In the genomic region with DNA sequence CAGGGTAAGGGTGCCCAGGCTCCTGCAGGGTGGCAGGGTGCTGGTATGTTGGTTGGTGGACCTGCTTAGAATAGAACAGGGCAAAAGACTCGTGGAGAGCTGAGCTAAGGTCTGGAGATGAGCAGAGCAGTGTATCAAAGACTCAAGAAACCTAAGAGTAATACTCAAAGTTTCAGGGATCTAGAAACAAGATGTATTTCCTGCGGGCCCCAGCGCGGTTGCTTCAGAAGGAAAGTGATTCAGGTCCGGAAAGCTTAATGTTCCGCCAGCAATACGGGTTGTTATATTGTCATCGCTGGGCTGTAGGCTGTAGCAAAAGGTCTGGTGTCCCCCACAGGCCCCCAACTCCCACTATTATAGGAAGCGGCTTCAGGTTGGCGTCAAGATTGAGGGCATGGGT, we compare ENCODE assay signal across 20 mouse cellular contexts. TPM values are rescaled to one million over a fixed set of nuclear protein-coding genes. Genes with fewer than 3 reads are reported as not detected.
DNase-seq lines count a peak whose midpoint lies in the region; ATAC-seq and TF ChIP-seq lines count a peak whose summit lies in the region.
"Had no signal": no experiment of that assay in that cellular context is flagged by ENCODE, and none has a peak within 500 bp of the region (broad histone marks: within the 10 kb centered on the region; RNA-seq: fewer than 3 reads in every experiment).

No protein-coding gene starts in this region.

- TF ChIP-seq POLR2A in kidney, adult 2 months (IDR thresholded peaks at IDR 0.05; ENCODE audit: low read depth, low read length) = no peak

- H3K27ac ChIP-seq in limb, embryonic 13.5 days = no peak overlapping the region
- no peak overlapping the region for H3K27ac ChIP-seq in limb, embryonic 10.5 days
- no peak overlapping the region for H3K27ac ChIP-seq in embryonic facial prominence, embryonic 12.5 days
- no peak overlapping the region for H3K27ac ChIP-seq in embryonic facial prominence, embryonic 15.5 days (replicated peaks)
- H3K27ac ChIP-seq in hindbrain, embryonic 14.5 days = no peak overlapping the region
- H3K27ac ChIP-seq in kidney, adult 2 months (ENCODE audit: insufficient read depth, low read depth, low read length) = no peak overlapping the region
- H3K27ac ChIP-seq: forebrain, embryonic 13.5 days; forebrain, embryonic 15.5 days had no signal

- no peak for ATAC-seq in limb, embryonic 13.5 days (ENCODE audit: low FRiP score, low read depth)
- ATAC-seq in embryonic facial prominence, embryonic 12.5 days (ENCODE audit: insufficient number of reproducible peaks, insufficient read depth, low FRiP score, low TSS enrichment) = no peak
- no peak for ATAC-seq in embryonic facial prominence, embryonic 15.5 days (ENCODE audit: insufficient number of reproducible peaks, low FRiP score, low TSS enrichment, low read depth)
- ATAC-seq in hindbrain, embryonic 14.5 days (ENCODE audit: low FRiP score) = no peak
- ATAC-seq: CD4-positive, CD25-positive, alpha-beta regulatory T cell, adult 4 months; forebrain, embryonic 13.5 days; forebrain, embryonic 15.5 days had no signal

- DNase-seq in limb, embryonic 10.5 days (ENCODE audit: low spot score) = no peak
- no peak for DNase-seq in adrenal gland, adult 18-20 months (ENCODE audit: low spot score in 2 of 2)
- DNase-seq in hindbrain, embryonic 14.5 days (ENCODE audit: low spot score) = no peak
- DNase-seq in kidney, adult 2 months = no peak
- DNase-seq: adrenal gland, adult 8-10 months; B cell, adult 2 months; cerebellum, adult 11-12 months; cerebellum, adult 9-10 months had no signal

- no peaks in the 10 kb centered on the region for H3K9me3 ChIP-seq in limb, embryonic 13.5 days
- H3K9me3 ChIP-seq in limb, embryonic 10.5 days (replicated peaks) = no peaks in the 10 kb centered on the region
- no peaks in the 10 kb centered on the region for H3K9me3 ChIP-seq in E14TG2a.4 (ENCODE audit: low read length)
- no peaks in the 10 kb centered on the region for H3K9me3 ChIP-seq in embryonic facial prominence, embryonic 12.5 days
- no peaks in the 10 kb centered on the region for H3K9me3 ChIP-seq in embryonic facial prominence, embryonic 15.5 days (replicated peaks)
- no peaks in the 10 kb centered on the region for H3K9me3 ChIP-seq in hindbrain, embryonic 14.5 days (ENCODE audit: control insufficient read depth, low read length)
- H3K9me3 ChIP-seq: forebrain, embryonic 13.5 days; forebrain, embryonic 15.5 days had no signal

- no peak for TF ChIP-seq CTCF in E14TG2a.4 (conservative IDR thresholded peaks at IDR 0.05; ENCODE audit: low read length)
- no peak for TF ChIP-seq CTCF in kidney, adult 2 months (conservative IDR thresholded peaks at IDR 0.05; ENCODE audit: insufficient read depth, insufficient read length, low read depth, low read length)

- peak overlapping the region; percentile 29; the same call in 1 of the 2 replicates for H3K4me3 ChIP-seq in limb, embryonic 13.5 days
- no peak overlapping the region for H3K4me3 ChIP-seq in limb, embryonic 10.5 days
- peak overlapping the region; percentile 55; the same call in 1 of the 2 replicates for H3K4me3 ChIP-seq in E14TG2a.4 (replicated peaks; ENCODE audit: low read length)
- H3K4me3 ChIP-seq in embryonic facial prominence, embryonic 12.5 days = no peak overlapping the region
- H3K4me3 ChIP-seq in embryonic facial prominence, embryonic 15.5 days (replicated peaks) = no peak overlapping the region
- no peak overlapping the region for H3K4me3 ChIP-seq in hindbrain, embryonic 14.5 days (replicated peaks; ENCODE audit: low read length)
- H3K4me3 ChIP-seq in kidney, adult 2 months (ENCODE audit: insufficient read depth, low read depth, low read length) = no peak overlapping the region
- H3K4me3 ChIP-seq: forebrain, embryonic 15.5 days had no signal

- H3K36me3 ChIP-seq in limb, embryonic 13.5 days = no peaks in the 10 kb centered on the region
- no peaks in the 10 kb centered on the region for H3K36me3 ChIP-seq in limb, embryonic 10.5 days
- no peaks in the 10 kb centered on the region for H3K36me3 ChIP-seq in E14TG2a.4 (ENCODE audit: insufficient read depth, low read length)
- no peaks in the 10 kb centered on the region for H3K36me3 ChIP-seq in embryonic facial prominence, embryonic 12.5 days
- H3K36me3 ChIP-seq in embryonic facial prominence, embryonic 15.5 days = no peaks in the 10 kb centered on the region
- no peaks in the 10 kb centered on the region for H3K36me3 ChIP-seq in hindbrain, embryonic 14.5 days (replicated peaks; ENCODE audit: control insufficient read depth, insufficient read depth)
- no peaks in the 10 kb centered on the region for H3K36me3 ChIP-seq in kidney, adult 2 months (ENCODE audit: control insufficient read depth, insufficient read depth, low read length)
- H3K36me3 ChIP-seq: forebrain, embryonic 15.5 days had no signal

- 18% methylated on average over 10 of the region's 10 CpGs for WGBS in limb, embryonic 13.5 days
- 14% methylated on average over 10 of the region's 10 CpGs for WGBS in limb, embryonic 10.5 days
- 11% methylated on average over 10 of the region's 10 CpGs for WGBS in embryonic facial prominence, embryonic 12.5 days
- 24% methylated on average over 10 of the region's 10 CpGs for WGBS in embryonic facial prominence, embryonic 15.5 days
- WGBS in hindbrain, embryonic 14.5 days = 12% methylated on average over 10 of the region's 10 CpGs
- WGBS in kidney, adult 2 months = 20% methylated on average over 10 of the region's 10 CpGs

- H3K27me3 ChIP-seq in limb, embryonic 13.5 days = peaks cover 100% of the 10 kb centered on the region
- H3K27me3 ChIP-seq in limb, embryonic 10.5 days (ENCODE audit: low read depth, poor library complexity, severe bottlenecking) = peaks cover 100% of the 10 kb centered on the region
- H3K27me3 ChIP-seq in E14TG2a.4 (ENCODE audit: insufficient read depth, low read length) = peaks cover 98% of the 10 kb centered on the region
- peaks cover 95% of the 10 kb centered on the region for H3K27me3 ChIP-seq in embryonic facial prominence, embryonic 12.5 days
- peaks cover 98% of the 10 kb centered on the region for H3K27me3 ChIP-seq in embryonic facial prominence, embryonic 15.5 days
- H3K27me3 ChIP-seq in hindbrain, embryonic 14.5 days (ENCODE audit: control insufficient read depth, insufficient read depth, low read length) = peaks cover 99% of the 10 kb centered on the region
- H3K27me3 ChIP-seq in kidney, adult 2 months (replicated peaks; ENCODE audit: control insufficient read depth, insufficient read depth, low read length) = peaks cover 13% of the 10 kb centered on the region

- H3K4me2 ChIP-seq in limb, embryonic 13.5 days (replicated peaks) = no peak overlapping the region
- peak overlapping the region; percentile 41 for H3K4me2 ChIP-seq in embryonic facial prominence, embryonic 12.5 days (replicated peaks)
- 0 out of 2 replicates have a peak overlapping the region, but pooled peaks have one; percentile 41 for H3K4me2 ChIP-seq in embryonic facial prominence, embryonic 15.5 days (replicated peaks)
- H3K4me2 ChIP-seq in hindbrain, embryonic 14.5 days (replicated peaks) = no peak overlapping the region
- H3K4me2 ChIP-seq: forebrain, embryonic 13.5 days; forebrain, embryonic 15.5 days had no signal

- H3K9ac ChIP-seq in limb, embryonic 13.5 days = no peak overlapping the region
- H3K9ac ChIP-seq in embryonic facial prominence, embryonic 12.5 days = no peak overlapping the region
- H3K9ac ChIP-seq in embryonic facial prominence, embryonic 15.5 days = no peak overlapping the region
- no peak overlapping the region for H3K9ac ChIP-seq in hindbrain, embryonic 14.5 days
- H3K9ac ChIP-seq: forebrain, embryonic 13.5 days; forebrain, embryonic 15.5 days had no signal

- H3K4me1 ChIP-seq in limb, embryonic 13.5 days = peaks cover 53% of the 10 kb centered on the region
- peaks cover 59% of the 10 kb centered on the region for H3K4me1 ChIP-seq in limb, embryonic 10.5 days
- peaks cover 47% of the 10 kb centered on the region for H3K4me1 ChIP-seq in E14TG2a.4 (replicated peaks; ENCODE audit: low read depth, low read length)
- H3K4me1 ChIP-seq in embryonic facial prominence, embryonic 12.5 days = peaks cover 53% of the 10 kb centered on the region
- peaks cover 35% of the 10 kb centered on the region for H3K4me1 ChIP-seq in embryonic facial prominence, embryonic 15.5 days
- peaks cover 18% of the 10 kb centered on the region; the same call in 1 of the 2 replicates for H3K4me1 ChIP-seq in hindbrain, embryonic 14.5 days (replicated peaks; ENCODE audit: control insufficient read depth, insufficient read depth, low read length)
- H3K4me1 ChIP-seq in kidney, adult 2 months (ENCODE audit: control insufficient read depth, insufficient read depth, low read length) = 0 out of 2 replicates have a peak, but pooled peaks cover 3% of the 10 kb centered on the region

RNA-seq across cellular contexts. Expression of gene Dlx4, which starts 3.8 kb away (rescaled TPM):
- 2.2 and 2.7 TPM in 2 replicates for polyA plus RNA-seq in limb, embryonic 13.5 days (2015; fragmentation: Nextera tagmentation; extraction: Ambion mirVana)
- polyA plus RNA-seq in limb, embryonic 10.5 days (2016; fragmentation: Nextera tagmentation; extraction: Ambion mirVana) = 0.85 and 1.9 TPM in 2 replicates
- 4.9 and 5.7 TPM in 2 replicates for polyA plus RNA-seq in embryonic facial prominence, embryonic 12.5 days (2016; fragmentation: Nextera tagmentation; extraction: Ambion mirVana)
- 5.7 and 6.5 TPM in 2 replicates for polyA plus RNA-seq in embryonic facial prominence, embryonic 15.5 days (2015; fragmentation: Nextera tagmentation; extraction: Ambion mirVana)
- total RNA-seq in adrenal gland, adult 18-20 months (2021) = not detected
- polyA plus RNA-seq in hindbrain, embryonic 14.5 days (2014; fragmentation: Nextera tagmentation; extraction: Ambion mirVana) = not detected in 2 replicates
- 0.07 TPM in 1 of 2 replicates, not detected in the other for polyA plus RNA-seq in kidney, adult 2 months (2012; rRNA removed)
- total RNA-seq: adrenal gland, postnatal 14 days; adrenal gland, postnatal 36 days; MEL had no signal
- polyA plus RNA-seq: CD4-positive, CD25-positive, alpha-beta regulatory T cell, adult 4 months; forebrain, embryonic 13.5 days; forebrain, embryonic 15.5 days; frontal cortex, adult 2 months had no signal

RNA-seq across cellular contexts. Expression of gene Dlx3, which starts 22.3 kb away (rescaled TPM):
- 10.2 and 14.2 TPM in 2 replicates for polyA plus RNA-seq in limb, embryonic 13.5 days (2015; fragmentation: Nextera tagmentation; extraction: Ambion mirVana)
- 6.9 and 9.5 TPM in 2 replicates for polyA plus RNA-seq in limb, embryonic 10.5 days (2016; fragmentation: Nextera tagmentation; extraction: Ambion mirVana)
- polyA plus RNA-seq in embryonic facial prominence, embryonic 12.5 days (2016; fragmentation: Nextera tagmentation; extraction: Ambion mirVana) = 20.2 and 21.8 TPM in 2 replicates
- 35.6 and 36.6 TPM in 2 replicates for polyA plus RNA-seq in embryonic facial prominence, embryonic 15.5 days (2015; fragmentation: Nextera tagmentation; extraction: Ambion mirVana)
- not detected for total RNA-seq in adrenal gland, adult 18-20 months (2021)
- polyA plus RNA-seq in hindbrain, embryonic 14.5 days (2014; fragmentation: Nextera tagmentation; extraction: Ambion mirVana) = 0.07 and 0.27 TPM in 2 replicates
- polyA plus RNA-seq in kidney, adult 2 months (2012; rRNA removed) = 0.05 and 0.10 TPM in 2 replicates
- total RNA-seq: adrenal gland, adult 8-10 months; adrenal gland, postnatal 14 days; adrenal gland, postnatal 36 days; MEL had no signal
- polyA plus RNA-seq: cortical plate, adult 2 months; forebrain, embryonic 13.5 days; forebrain, embryonic 15.5 days; frontal cortex, adult 2 months had no signal

Comparison
In these comparisons a context has a peak if more than half of its experiments do, and no peak if none do; other contexts are left out.
1. H3K4me3 ChIP-seq: peak in limb, embryonic 13.5 days (single experiment) and E14TG2a.4 (single experiment); none in limb, embryonic 10.5 days (single experiment), embryonic facial prominence, embryonic 12.5 days (single experiment), embryonic facial prominence, embryonic 15.5 days (single experiment), hindbrain, embryonic 14.5 days (single experiment) and kidney, adult 2 months (single experiment).
2. H3K4me2 ChIP-seq: peak in embryonic facial prominence, embryonic 12.5 days (single experiment) and embryonic facial prominence, embryonic 15.5 days (single experiment); none in limb, embryonic 13.5 days (single experiment) and hindbrain, embryonic 14.5 days (single experiment).